Mouse (Mus musculus): ENCODE data around the gene Mrps2. TPM values are rescaled to one million over a fixed set of nuclear protein-coding genes. Genes with fewer than 3 reads are reported as not detected.

Gene Mrps2
- total RNA-seq, 2 experiments from 2014 or later: 48.3 to 50.4 TPM

Other genes with a start within 250 kb of the Mrps2 start
- 1 to 10 TPM; 6.9 to 7.4 TPM for gene Ppp1r26, start 21.3 kb upstream of the Mrps2 start, total RNA-seq (2021)
- not detected for gene 1700007K13Rik, start 1.7 kb upstream of the Mrps2 start, total RNA-seq (2021)
- 1 to 10 TPM in 1 of 2 experiments, under 1 TPM in 1; 0.83 to 1.8 TPM for gene Gbgt1, start 28.8 kb downstream of the Mrps2 start, total RNA-seq (2021)
- 1 to 10 TPM in 1 of 2 experiments, not detected in 1; 1.2 TPM for gene Gm10134, start 38.0 kb downstream of the Mrps2 start, total RNA-seq (2021)
- gene Ralgds, start 45.1 kb downstream of the Mrps2 start, total RNA-seq (2021): 10 to 100 TPM; 23.9 to 26.0 TPM
- not detected for gene Cel, start 95.3 kb downstream of the Mrps2 start, total RNA-seq (2021)
- 10 to 100 TPM; 17.8 to 18.3 TPM for gene Gtf3c5, start 115.7 kb downstream of the Mrps2 start, total RNA-seq (2021)
- gene Gfi1b, start 153.9 kb downstream of the Mrps2 start, total RNA-seq (2021): not detected
- 10 to 100 TPM; 16.4 to 17.5 TPM for gene Tsc1, start 173.2 kb downstream of the Mrps2 start, total RNA-seq (2021)
- gene Spaca9, start 231.7 kb downstream of the Mrps2 start, total RNA-seq (2021): under 1 TPM; 0.59 to 0.71 TPM
- gene Ak8, start 232.1 kb downstream of the Mrps2 start, total RNA-seq (2021): not detected

Measured in heart, postnatal 4 days (tissue).